8 mouse cellular contexts compared by ENCODE assay signal in the genomic region with DNA sequence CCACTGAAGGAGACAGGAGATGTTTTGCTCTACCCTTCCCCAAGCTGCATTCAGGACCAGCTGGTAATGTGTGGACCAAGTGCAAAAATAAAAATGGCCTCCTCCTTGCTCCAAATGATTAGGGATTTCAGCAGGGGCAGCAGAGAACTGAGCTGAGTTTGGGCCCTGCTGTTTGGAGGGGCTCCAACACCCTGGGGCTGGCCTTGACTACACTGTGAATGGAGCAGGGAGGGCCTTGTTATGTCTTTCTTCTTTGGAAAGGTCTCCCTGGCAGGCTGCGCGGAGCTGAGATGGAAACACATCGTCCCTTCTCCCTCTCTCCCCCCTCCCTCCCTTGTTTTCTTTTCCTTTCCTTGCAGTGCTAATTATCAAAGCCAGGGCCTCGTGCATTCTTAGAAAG.
DNase-seq lines count a peak whose midpoint lies in the region; ATAC-seq lines count a peak whose summit lies in the region.
"Had no signal": no experiment of that assay in that cellular context is flagged by ENCODE, and none has a peak within 500 bp of the region (broad histone marks: within the 10 kb centered on the region; RNA-seq: fewer than 3 reads in every experiment).

No protein-coding gene starts in this region.

- H3K4me3 ChIP-seq in hindbrain, embryonic 15.5 days = no peak overlapping the region
- H3K4me3 ChIP-seq in hindbrain, embryonic 13.5 days = no peak overlapping the region
- H3K4me3 ChIP-seq in forebrain, embryonic 13.5 days = no peak overlapping the region

- H3K27ac ChIP-seq in hindbrain, embryonic 15.5 days (replicated peaks) = peak overlapping the region; percentile 31; the same call in 1 of the 2 replicates
- H3K27ac ChIP-seq in hindbrain, embryonic 13.5 days = no peak overlapping the region
- peak overlapping the region; percentile 55 for H3K27ac ChIP-seq in forebrain, embryonic 13.5 days
- H3K27ac ChIP-seq: limb, embryonic 15.5 days had no signal

- H3K36me3 ChIP-seq in hindbrain, embryonic 15.5 days = peaks cover 10% of the 10 kb centered on the region; the same call in 1 of the 2 replicates
- H3K36me3 ChIP-seq in hindbrain, embryonic 13.5 days = peaks cover 17% of the 10 kb centered on the region
- peaks cover 7% of the 10 kb centered on the region for H3K36me3 ChIP-seq in forebrain, embryonic 13.5 days (ENCODE audit: poor library complexity, severe bottlenecking)

- no peaks in the 10 kb centered on the region for H3K9me3 ChIP-seq in hindbrain, embryonic 15.5 days
- no peaks in the 10 kb centered on the region for H3K9me3 ChIP-seq in hindbrain, embryonic 13.5 days
- no peaks in the 10 kb centered on the region for H3K9me3 ChIP-seq in forebrain, embryonic 13.5 days (replicated peaks)
- H3K9me3 ChIP-seq: limb, embryonic 15.5 days had no signal

- H3K4me1 ChIP-seq in hindbrain, embryonic 15.5 days (replicated peaks) = peaks cover 10% of the 10 kb centered on the region
- H3K4me1 ChIP-seq in hindbrain, embryonic 13.5 days (replicated peaks) = peaks cover 19% of the 10 kb centered on the region
- peaks cover 21% of the 10 kb centered on the region for H3K4me1 ChIP-seq in forebrain, embryonic 13.5 days

- no peak overlapping the region for H3K4me2 ChIP-seq in hindbrain, embryonic 15.5 days
- no peak overlapping the region for H3K4me2 ChIP-seq in hindbrain, embryonic 13.5 days
- no peak overlapping the region for H3K4me2 ChIP-seq in forebrain, embryonic 13.5 days

- H3K27me3 ChIP-seq in hindbrain, embryonic 15.5 days = no peaks in the 10 kb centered on the region
- H3K27me3 ChIP-seq in hindbrain, embryonic 13.5 days = no peaks in the 10 kb centered on the region
- no peaks in the 10 kb centered on the region for H3K27me3 ChIP-seq in forebrain, embryonic 13.5 days
- H3K27me3 ChIP-seq: limb, embryonic 15.5 days had no signal

- 45% methylated on average over 4 of the region's 4 CpGs for WGBS in hindbrain, embryonic 15.5 days
- WGBS in hindbrain, embryonic 13.5 days = 54% methylated on average over 4 of the region's 4 CpGs
- 31% methylated on average over 4 of the region's 4 CpGs for WGBS in forebrain, embryonic 13.5 days

- ATAC-seq in hindbrain, embryonic 15.5 days (ENCODE audit: low FRiP score, low read depth) = peak; percentile 66; the same call in 1 of the 2 replicates
- no peak for ATAC-seq in hindbrain, embryonic 13.5 days (ENCODE audit: low FRiP score)
- ATAC-seq in forebrain, embryonic 13.5 days = peak; percentile 82

- H3K9ac ChIP-seq in hindbrain, embryonic 15.5 days = no peak overlapping the region
- no peak overlapping the region for H3K9ac ChIP-seq in hindbrain, embryonic 13.5 days
- no peak overlapping the region for H3K9ac ChIP-seq in forebrain, embryonic 13.5 days
- H3K9ac ChIP-seq: limb, embryonic 15.5 days had no signal

- DNase-seq in ovary, postnatal 36 days (ENCODE audit: low spot score) = peak; percentile 83
- no peak for DNase-seq in ovary, postnatal 14 days (ENCODE audit: low spot score)
- DNase-seq in testis, postnatal 10 days (ENCODE audit: low spot score) = peak; percentile 77
- no peak for DNase-seq in kidney, adult 11 months

Comparison
In these comparisons a context has a peak if more than half of its experiments do, and no peak if none do; other contexts are left out.
1. DNase-seq: peak in ovary, postnatal 36 days (single experiment) and testis, postnatal 10 days (single experiment); none in ovary, postnatal 14 days (single experiment) and kidney, adult 11 months (single experiment).